Mouse (Mus musculus): ENCODE measurements around the gene Fntb. TPM values are rescaled to one million over a fixed set of nuclear protein-coding genes. Genes with fewer than 3 reads are reported as not detected.

Fntb gene
- polyA plus RNA-seq, 1 experiment from 2014 or later: 18.9 TPM

DNA sequence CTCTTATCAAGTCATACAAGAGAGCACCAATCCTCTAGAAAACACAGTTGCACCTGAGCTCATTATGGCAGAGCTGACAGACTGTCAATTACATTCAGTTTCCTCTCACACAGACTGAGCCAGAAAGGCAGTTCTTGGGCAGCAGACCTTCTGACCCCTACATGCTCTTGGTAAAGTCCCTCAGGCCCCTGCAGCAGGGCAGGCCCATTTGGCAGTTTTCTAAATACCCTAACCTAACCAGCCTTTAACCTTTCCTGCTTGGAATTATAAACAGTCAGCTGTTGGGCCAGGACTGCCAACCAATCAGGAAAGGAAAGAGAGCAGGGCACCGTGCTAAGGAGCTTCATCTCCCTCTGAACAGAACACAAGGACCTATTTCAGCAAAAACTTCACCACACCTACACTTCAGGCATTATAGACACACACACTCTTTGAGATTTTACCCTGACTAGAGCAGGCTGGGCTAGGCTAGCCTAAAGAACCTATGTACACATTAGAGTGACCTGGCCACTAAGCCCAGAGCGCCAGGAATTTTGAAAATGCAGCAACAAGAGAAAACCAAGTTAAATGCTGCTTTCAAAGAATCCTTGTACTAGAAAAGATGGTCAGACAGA, 188.5 kb downstream of the Fntb start:
- ATAC-seq: peak; percentile 75
- Histone ChIP-seq H3K27me3 (replicated peaks; ENCODE audit: insufficient read depth, low read length) (no peaks in the 10 kb centered on the region), H3K9me3 (ENCODE audit: low read length) (no peaks in the 10 kb centered on the region), H3K36me3 (ENCODE audit: insufficient read depth, low read length) (peaks cover 29% of the 10 kb centered on the region), H3K9ac (replicated peaks; ENCODE audit: low read depth) (no peak overlapping the region), H3K4me2 (replicated peaks; ENCODE audit: low read depth, low read length) (no peak overlapping the region), H3K27ac (ENCODE audit: low read length) (peak overlapping the region; percentile 75), H3K4me3 (ENCODE audit: low read depth, low read length) (no peak overlapping the region), H3K4me1 (ENCODE audit: insufficient read depth, low read depth, low read length) (peaks cover 20% of the 10 kb centered on the region; the same call in 1 of the 2 replicates)
- WGBS: 36% methylated on average over 2 of the region's 2 CpGs
- DNase-seq (ENCODE audit: low spot score): peak; percentile 72
- peak; percentile 45; the same call in 1 of the 2 replicates for TF ChIP-seq EP300 (IDR thresholded peaks at IDR 0.05)
- TF ChIP-seq CTCF (IDR thresholded peaks at IDR 0.05): no peak

DNA sequence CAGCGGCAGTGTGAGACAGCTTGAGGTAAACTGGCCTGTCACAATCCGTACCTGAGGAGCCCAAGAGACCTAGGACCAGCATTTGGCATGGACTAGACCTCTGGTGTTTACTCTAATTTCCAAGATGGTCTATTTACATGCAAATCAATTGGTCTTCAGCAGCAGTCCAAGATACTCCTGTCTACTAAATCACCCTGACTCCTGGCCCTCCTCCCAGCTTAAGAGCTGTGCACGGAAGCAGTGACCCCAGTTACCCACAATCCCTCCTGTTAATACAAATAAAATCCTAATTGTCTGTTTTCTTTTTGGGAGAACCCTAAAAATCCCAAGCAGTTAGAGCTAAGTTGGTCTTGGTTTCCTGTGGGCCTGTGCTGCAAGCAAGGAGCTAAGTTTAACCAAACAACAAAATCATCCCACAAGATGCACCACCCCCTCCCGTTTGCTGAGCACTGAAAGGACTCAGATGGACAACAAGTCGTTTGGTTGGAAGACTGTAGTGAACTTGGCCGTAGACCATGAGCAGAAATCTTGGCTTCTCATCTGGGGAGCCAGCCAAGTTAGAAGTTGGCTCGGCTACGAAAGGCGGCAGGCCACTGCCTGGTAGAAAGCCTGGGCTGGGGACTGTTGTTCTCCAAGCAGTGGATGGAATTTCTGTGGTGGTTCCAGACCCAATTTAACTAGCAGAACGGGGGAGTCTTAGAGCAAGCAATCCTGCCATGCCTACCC, 189.5 kb downstream of the Fntb start:
- Histone ChIP-seq H3K27me3 (replicated peaks; ENCODE audit: insufficient read depth, low read length) (no peaks in the 10 kb centered on the region), H3K4me2 (replicated peaks; ENCODE audit: low read depth, low read length) (no peak overlapping the region), H3K9me3 (ENCODE audit: low read length) (no peaks in the 10 kb centered on the region), H3K9ac (replicated peaks; ENCODE audit: low read depth) (no peak overlapping the region), H3K4me1 (ENCODE audit: insufficient read depth, low read depth, low read length) (peaks cover 20% of the 10 kb centered on the region; the same call in 1 of the 2 replicates), H3K27ac (ENCODE audit: low read length) (peak overlapping the region; percentile 75), H3K36me3 (ENCODE audit: insufficient read depth, low read length) (peaks cover 29% of the 10 kb centered on the region), H3K4me3 (ENCODE audit: low read depth, low read length) (no peak overlapping the region)
- ATAC-seq (peak; percentile 55), DNase-seq (ENCODE audit: low spot score) (peak; percentile 82)
- 39% methylated on average over 10 of the region's 10 CpGs for WGBS
- TF ChIP-seq EP300 (IDR thresholded peaks at IDR 0.05) (no peak), CTCF (IDR thresholded peaks at IDR 0.05) (no peak)

DNA sequence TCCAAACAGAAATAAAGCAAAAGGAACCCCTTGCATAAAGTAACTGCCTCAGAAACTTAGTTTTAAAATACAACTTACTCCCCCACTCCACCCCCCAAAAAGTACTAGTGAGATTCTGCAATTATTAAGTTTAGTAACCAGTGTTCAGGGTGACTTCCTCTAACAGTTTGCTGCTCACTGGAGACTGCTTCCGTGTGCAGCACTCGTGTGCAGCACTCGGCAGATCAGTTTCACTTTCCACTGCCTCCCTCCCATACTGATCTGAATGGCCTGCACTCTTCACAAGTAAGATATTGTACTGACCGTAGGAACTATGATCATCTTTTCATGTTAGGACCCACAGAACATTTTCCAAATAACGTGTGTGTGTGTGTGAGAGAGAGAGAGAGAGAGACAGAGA, 192.3 kb downstream of the Fntb start:
- Histone ChIP-seq H3K4me1 (ENCODE audit: insufficient read depth, low read depth, low read length) (peaks cover 20% of the 10 kb centered on the region), H3K4me2 (replicated peaks; ENCODE audit: low read depth, low read length) (peak overlapping the region; percentile 28), H3K27ac (ENCODE audit: low read length) (peak overlapping the region; percentile 47), H3K4me3 (ENCODE audit: low read depth, low read length) (no peak overlapping the region), H3K27me3 (replicated peaks; ENCODE audit: insufficient read depth, low read length) (no peaks in the 10 kb centered on the region), H3K9ac (replicated peaks; ENCODE audit: low read depth) (no peak overlapping the region), H3K36me3 (ENCODE audit: insufficient read depth, low read length) (peaks cover 5% of the 10 kb centered on the region; the same call in 1 of the 2 replicates), H3K9me3 (ENCODE audit: low read length) (no peaks in the 10 kb centered on the region)
- no peak for ATAC-seq
- 45% methylated on average over 5 of the region's 5 CpGs for WGBS
- TF ChIP-seq CTCF (IDR thresholded peaks at IDR 0.05): no peak
- no peak for TF ChIP-seq EP300 (IDR thresholded peaks at IDR 0.05)
- DNase-seq (ENCODE audit: low spot score): peak; percentile 64

DNA sequence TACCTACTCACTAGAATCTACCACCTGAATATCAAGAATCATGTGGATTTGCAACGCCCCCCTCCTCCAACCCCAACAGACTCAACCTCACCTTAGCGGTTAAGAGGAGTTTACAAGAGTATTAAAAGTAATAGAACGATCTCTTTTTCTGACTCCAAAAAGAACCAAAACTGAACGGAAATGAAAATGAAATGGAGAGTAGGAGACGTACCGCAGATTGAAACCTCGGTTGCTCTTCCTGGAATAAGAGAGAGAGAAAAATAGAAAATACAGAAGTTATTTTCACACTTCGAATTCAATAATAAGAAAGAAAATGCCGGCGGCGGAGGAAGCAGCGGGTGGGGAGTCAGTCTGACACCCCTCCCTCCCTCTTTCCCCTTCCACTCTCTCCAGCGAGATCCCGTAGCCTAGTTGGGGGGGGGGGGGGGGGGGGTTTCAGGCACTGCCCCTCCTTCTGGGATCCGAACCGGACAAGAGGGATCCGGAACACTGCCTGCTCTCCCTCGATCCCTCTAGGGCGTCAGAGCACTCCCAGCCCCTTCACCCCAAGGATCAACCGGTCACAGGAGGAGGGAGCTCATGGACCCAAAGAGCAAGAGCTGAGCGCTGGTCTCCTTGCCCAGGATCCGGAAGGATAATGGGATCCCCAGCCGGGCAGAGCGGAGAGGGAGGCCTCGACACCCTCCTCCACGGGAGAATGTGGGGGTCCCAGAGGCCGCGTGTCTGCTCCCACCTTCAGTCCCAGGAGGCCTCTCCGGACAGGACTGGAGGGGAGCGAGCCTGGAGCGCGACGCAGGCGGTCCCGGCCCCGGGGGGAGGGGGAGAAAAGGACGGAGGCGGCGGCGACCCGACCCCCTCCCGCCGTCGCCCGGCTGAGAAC, 195.9 kb downstream of the Fntb start:
- ATAC-seq (no peak), DNase-seq (ENCODE audit: low spot score) (peak; percentile 61)
- Histone ChIP-seq H3K36me3 (ENCODE audit: insufficient read depth, low read length) (no peaks in the 10 kb centered on the region), H3K27me3 (replicated peaks; ENCODE audit: insufficient read depth, low read length) (no peaks in the 10 kb centered on the region), H3K4me1 (ENCODE audit: insufficient read depth, low read depth, low read length) (no peaks in the 10 kb centered on the region; the same call in none of the 2 replicates), H3K4me3 (ENCODE audit: low read depth, low read length) (peak overlapping the region; percentile 95), H3K4me2 (replicated peaks; ENCODE audit: low read depth, low read length) (peak overlapping the region; percentile 78), H3K9ac (replicated peaks; ENCODE audit: low read depth) (peak overlapping the region; percentile 94), H3K27ac (ENCODE audit: low read length) (peak overlapping the region; percentile 94), H3K9me3 (ENCODE audit: low read length) (no peaks in the 10 kb centered on the region)
- no peak for TF ChIP-seq CTCF (IDR thresholded peaks at IDR 0.05)
- no peak for TF ChIP-seq EP300 (IDR thresholded peaks at IDR 0.05)
- WGBS: 3% methylated on average over 29 of the region's 45 CpGs

DNA sequence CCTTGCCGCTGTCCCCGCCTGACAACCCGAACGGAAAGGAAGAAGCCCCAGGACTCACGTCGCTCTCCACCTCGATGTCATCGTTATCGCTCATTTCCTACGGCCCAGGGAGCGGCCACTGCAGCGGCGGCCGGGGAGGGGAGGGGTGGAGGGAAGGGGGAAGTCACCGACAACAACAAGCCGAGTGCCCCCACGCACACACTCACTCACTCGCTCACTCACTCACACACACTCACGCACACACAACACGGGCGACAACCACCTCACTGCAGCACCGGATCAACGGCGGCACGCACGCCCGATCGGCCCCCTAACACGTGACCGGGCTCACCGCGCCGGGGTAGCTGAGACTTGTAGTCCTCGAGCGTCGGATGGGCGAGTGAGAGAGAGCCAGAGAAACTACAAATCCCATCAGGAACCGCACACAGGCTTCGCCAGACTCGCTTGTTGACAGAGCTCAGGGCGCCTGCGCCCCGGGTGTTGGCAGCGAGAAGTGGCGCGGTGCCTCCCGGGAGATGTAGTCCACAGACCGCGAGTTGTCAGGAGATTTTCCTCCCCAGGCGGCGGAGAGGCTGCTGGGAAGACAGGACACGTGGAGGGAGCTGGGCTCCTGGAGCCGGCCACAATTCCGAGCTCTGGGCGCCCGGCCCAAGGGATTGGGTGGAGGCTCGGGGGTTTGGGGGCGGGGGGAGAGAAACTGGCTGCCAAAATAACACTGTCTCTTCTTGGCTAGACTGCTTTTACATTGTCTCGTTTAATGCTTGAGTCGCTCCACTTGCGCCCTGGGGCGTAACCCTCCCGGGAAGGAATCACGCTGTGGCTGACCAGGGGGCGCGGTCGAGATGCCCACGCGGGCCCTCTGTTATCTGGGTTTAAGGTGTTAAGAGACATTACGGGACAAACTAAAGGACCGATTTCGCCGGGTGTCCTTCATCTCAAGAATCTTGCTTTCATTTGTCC, 196.8 kb downstream of the Fntb start, which contains the start of gene Max:
TSS of gene Max (minus strand) at position 270 of the 960 bp plus-strand sequence.
- Histone ChIP-seq H3K4me1 (ENCODE audit: insufficient read depth, low read depth, low read length) (no peaks in the 10 kb centered on the region; the same call in none of the 2 replicates), H3K36me3 (ENCODE audit: insufficient read depth, low read length) (no peaks in the 10 kb centered on the region), H3K4me3 (ENCODE audit: low read depth, low read length) (peak within 1 kb of the TSS; percentile 95), H3K9ac (replicated peaks; ENCODE audit: low read depth) (peak within 1 kb of the TSS; percentile 94), H3K9me3 (ENCODE audit: low read length) (no peaks in the 10 kb centered on the region), H3K27me3 (replicated peaks; ENCODE audit: insufficient read depth, low read length) (no peaks in the 10 kb centered on the region), H3K27ac (ENCODE audit: low read length) (peak within 1 kb of the TSS; percentile 94), H3K4me2 (replicated peaks; ENCODE audit: low read depth, low read length) (peak within 1 kb of the TSS; percentile 86)
- TF ChIP-seq EP300 (IDR thresholded peaks at IDR 0.05): no peak
- 0% methylated on average over 67 of the region's 73 CpGs for WGBS
- DNase-seq (ENCODE audit: low spot score) (peak; percentile 100), ATAC-seq (peak; percentile 97)
